Mouse (Mus musculus) natural killer cell, adult 2 months (primary cell): ENCODE measurements around the gene Zic4.

Experiments used
- DNase-seq, 2 experiments: peaks; one replicate each; pipeline ENCODE4 v3.0.0; 2022; ENCODE audit warnings: low spot score in 2 of 2

Zic4 gene

GRCm38 (mm10) chr9:91400482-91401093, 38.4 kb downstream of the Zic4 start:
- DNase-seq: no peak

GRCm38 (mm10) chr9:91401471-91401870, 39.3 kb downstream of the Zic4 start:
- DNase-seq: no peak

GRCm38 (mm10) chr9:91404229-91404628, 42.0 kb downstream of the Zic4 start:
- DNase-seq: no peak

GRCm38 (mm10) chr9:91404905-91405752, 42.9 kb downstream of the Zic4 start:
- no peak for DNase-seq

GRCm38 (mm10) chr9:91405753-91406178, 43.6 kb downstream of the Zic4 start:
- no peak for DNase-seq

GRCm38 (mm10) chr9:91406258-91406763, 44.1 kb downstream of the Zic4 start:
- no peak for DNase-seq

GRCm38 (mm10) chr9:91409771-91410170, 47.6 kb downstream of the Zic4 start:
- no peak for DNase-seq

- DNase-seq: no peak
These were observed 51.9 kb downstream of the Zic4 start for GRCm38 (mm10) chr9:91414007-91414661.

- no peak for DNase-seq
These were observed 58.2 kb downstream of the Zic4 start for GRCm38 (mm10) chr9:91420441-91420840.
